In the genomic region with DNA sequence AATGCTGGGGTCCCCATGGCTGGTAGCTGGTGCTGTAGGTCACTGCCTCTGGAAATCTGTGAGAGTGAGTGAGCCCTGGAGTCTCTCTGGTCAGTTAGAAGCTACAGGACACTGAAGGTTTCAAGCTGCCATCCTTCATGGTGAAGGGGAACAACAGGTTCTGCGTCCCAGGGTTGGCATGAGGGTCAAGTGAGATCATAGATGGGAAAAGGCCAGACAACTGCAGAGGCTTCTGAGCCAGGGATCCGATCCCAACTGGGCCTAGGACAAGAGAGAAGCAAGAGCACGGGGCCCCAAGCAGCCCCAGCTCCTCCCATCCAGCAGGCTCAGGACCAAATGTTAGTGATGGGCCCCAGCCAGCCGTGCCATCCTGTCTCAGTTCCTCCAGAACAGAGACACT, we compare ENCODE assay signal across 20 mouse cellular contexts.
DNase-seq lines count a peak whose midpoint lies in the region; ATAC-seq and TF ChIP-seq lines count a peak whose summit lies in the region.
"Had no signal": no experiment of that assay in that cellular context is flagged by ENCODE, and none has a peak within 500 bp of the region (broad histone marks: within the 10 kb centered on the region; RNA-seq: fewer than 3 reads in every experiment).

No protein-coding gene starts in this region.

- 0 out of 2 replicates have a peak, but pooled peaks cover 5% of the 10 kb centered on the region for H3K4me1 ChIP-seq in midbrain, postnatal 0 days (ENCODE audit: insufficient read depth, low read length)
- H3K4me1 ChIP-seq: midbrain, embryonic 15.5 days had no signal

- H3K36me3 ChIP-seq in midbrain, postnatal 0 days (ENCODE audit: insufficient read depth, low read length), result no peaks in the 10 kb centered on the region
- H3K36me3 ChIP-seq: midbrain, embryonic 15.5 days had no signal

- no peak overlapping the region for H3K9ac ChIP-seq in midbrain, postnatal 0 days (replicated peaks; ENCODE audit: low read length, poor library complexity, severe bottlenecking)
- H3K9ac ChIP-seq: forebrain, embryonic 13.5 days; hindbrain, embryonic 14.5 days; midbrain, embryonic 15.5 days had no signal

- no peak overlapping the region for H3K4me3 ChIP-seq in midbrain, postnatal 0 days (ENCODE audit: low read depth, low read length)
- H3K4me3 ChIP-seq: erythroblast, embryonic 14.5 days; forebrain, embryonic 13.5 days; midbrain, embryonic 15.5 days had no signal

- H3K4me2 ChIP-seq in midbrain, postnatal 0 days (ENCODE audit: low read depth, low read length, poor library complexity, severe bottlenecking), result no peak overlapping the region
- H3K4me2 ChIP-seq: forebrain, embryonic 13.5 days; heart, embryonic 11.5 days; hindbrain, embryonic 14.5 days; midbrain, embryonic 15.5 days had no signal

- H3K27ac ChIP-seq in midbrain, postnatal 0 days (ENCODE audit: low read depth, low read length), result no peak overlapping the region
- H3K27ac ChIP-seq: forebrain, embryonic 13.5 days; hindbrain, embryonic 14.5 days; midbrain, embryonic 15.5 days had no signal

- 73% methylated on average over 4 of the region's 4 CpGs for whole genome bisulfite sequencing in midbrain, postnatal 0 days

- DNase-seq in brain, adult 2 months (ENCODE audit: low read depth, low spot score), result peak; percentile 84
- peak; percentile 14 to 20 for DNase-seq in cerebellum, adult 18-20 months
- peak; percentile 8 to 16 for DNase-seq in cerebellum, postnatal 25 days
- peak; percentile 37 to 39 for DNase-seq in gastrocnemius, adult 8-10 months (ENCODE audit: low spot score in 2 of 2)
- DNase-seq in testis, postnatal 10 days (ENCODE audit: low spot score), result no peak
- no peak for DNase-seq in heart, postnatal 25 days (ENCODE audit: low spot score)
- no peak for DNase-seq in right cerebral cortex, postnatal 25 days
- DNase-seq in midbrain, postnatal 0 days (ENCODE audit: low spot score), result no peak
- DNase-seq: adrenal gland, adult 2 months; heart, postnatal 10 days; kidney, adult 9 months; kidney, postnatal 25 days; liver; spleen, adult 18-20 months; thymus, adult 18-20 months had no signal

- intact Hi-C loops in heart, postnatal 25 days (cut with DNase I), result no loop called here

- no peaks in the 10 kb centered on the region for H3K27me3 ChIP-seq in midbrain, postnatal 0 days (ENCODE audit: insufficient read depth, low read length)
- H3K27me3 ChIP-seq: forebrain, embryonic 13.5 days; midbrain, embryonic 15.5 days had no signal

- ATAC-seq in midbrain, postnatal 0 days (ENCODE audit: low FRiP score), result no peak
- ATAC-seq: forebrain, embryonic 13.5 days; midbrain, embryonic 15.5 days had no signal

- no peak for TF ChIP-seq CTCF in midbrain, postnatal 0 days (IDR thresholded peaks at IDR 0.05)

- H3K9me3 ChIP-seq in midbrain, postnatal 0 days (ENCODE audit: low read length), result no peaks in the 10 kb centered on the region
- H3K9me3 ChIP-seq: forebrain, embryonic 13.5 days; midbrain, embryonic 15.5 days had no signal

Comparison
In these comparisons a context has a peak if more than half of its experiments do, and no peak if none do; other contexts are left out.
1. DNase-seq: peak in brain, adult 2 months (single experiment), cerebellum, adult 18-20 months (2 of 2), cerebellum, postnatal 25 days (2 of 2) and gastrocnemius, adult 8-10 months (2 of 2); none in testis, postnatal 10 days (single experiment), heart, postnatal 25 days (single experiment), right cerebral cortex, postnatal 25 days (single experiment) and midbrain, postnatal 0 days (single experiment).